Mouse (Mus musculus) spleen, adult 2 months (tissue): Measurements from ENCODE around the gene Eif1b.

Experiments used
- CTCF ChIP-seq: fragments of 200-500 bp; IDR thresholded peaks from 2 replicates; pipeline ENCODE4 v1.5.1; 2011; ENCODE audit warnings: mild to moderate bottlenecking, inconsistent platforms; ENCODE audit not compliant: insufficient read depth, insufficient read length, insufficient replicate concordance; ENCODE audit errors: extremely low read depth
- POLR2A ChIP-seq: fragments of 200-500 bp; IDR thresholded peaks from 2 replicates; pipeline ENCODE4 v1.6.1; 2011; ENCODE audit warnings: low read depth, low read length, inconsistent platforms

GRCm38 (mm10) chr9:120539662-120540251 is 47.7 kb downstream of the Eif1b start, which contains the start of gene Entpd3:
- TF ChIP-seq CTCF (no peak), POLR2A (no peak)
